Mouse (Mus musculus) liver, embryonic 14.5 days (tissue): ENCODE measurements around the gene Rnf150. TPM values are rescaled to one million over a fixed set of nuclear protein-coding genes. Genes with fewer than 3 reads are reported as not detected.

Source experiments
- ATAC-seq: fragments of 200-750 bp; cut with Nextera tagmentation; 2 replicates; pipeline ENCODE4 v1.8.0; 2017; ENCODE audit warnings: moderate number of reproducible peaks, mild to moderate bottlenecking, moderate library complexity; ENCODE audit not compliant: insufficient read depth
- DNase-seq, 3 experiments: peaks; one replicate each; pipeline ENCODE4 v3.0.0-alpha.2; 2012 to 2013; ENCODE audit warnings: low read depth in 3 of 3, low spot score in 3 of 3
- H3K27ac ChIP-seq: fragments of 300-500 bp; sonication (generic); 2 replicates; pipeline ENCODE4 v1.5.1; 2014; ENCODE audit warnings: moderate library complexity, mild to moderate bottlenecking, control low read depth, inconsistent platforms
- H3K27me3 ChIP-seq: fragments of 300-500 bp; sonication (generic); 2 replicates; pipeline ENCODE4 v1.6.1; 2014; ENCODE audit warnings: mild to moderate bottlenecking, low read length, moderate library complexity; ENCODE audit not compliant: control insufficient read depth, insufficient read depth
- H3K36me3 ChIP-seq: fragments of 300-500 bp; sonication (generic); replicated peaks from 2 replicates; pipeline ENCODE4 v1.6.1; 2014; ENCODE audit warnings: low read depth; ENCODE audit not compliant: control insufficient read depth, insufficient read depth
- H3K4me1 ChIP-seq, 2 experiments: fragments of 200-500 bp in 1 of 2; fragments of 300-500 bp in 1 of 2; sonication (generic) in 1 of 2; replicated peaks; 2 replicates each; pipeline ENCODE4 v1.6.1; 2012 to 2014; ENCODE audit warnings: antibody characterized with exemption in 1 of 2, inconsistent platforms in 1 of 2, low read length in 1 of 2; ENCODE audit not compliant: control insufficient read depth in 2 of 2, insufficient read depth in 2 of 2
- H3K4me2 ChIP-seq: fragments of 300-500 bp; sonication (generic); 2 replicates; pipeline ENCODE4 v1.6.1; 2014; ENCODE audit warnings: low read depth, mild to moderate bottlenecking, control low read depth, moderate library complexity
- H3K4me3 ChIP-seq, 2 experiments: fragments of 200-500 bp in 1 of 2; fragments of 300-500 bp in 1 of 2; sonication (generic) in 1 of 2; 2 replicates each; pipeline ENCODE4 v1.5.1; 2012 to 2014; ENCODE audit warnings: low read depth in 2 of 2, low read length in 2 of 2, mild to moderate bottlenecking in 2 of 2, control low read depth in 1 of 2, inconsistent platforms in 1 of 2, moderate library complexity in 1 of 2; ENCODE audit not compliant: insufficient read depth in 1 of 2
- H3K9ac ChIP-seq: fragments of 300-500 bp; sonication (generic); replicated peaks from 2 replicates; pipeline ENCODE4 v1.6.1; 2014; ENCODE audit warnings: mild to moderate bottlenecking, control low read depth, moderate library complexity
- H3K9me3 ChIP-seq: fragments of 300-500 bp; sonication (generic); 2 replicates; pipeline ENCODE4 v1.6.1; 2016; ENCODE audit warnings: low read length, mixed read lengths; ENCODE audit not compliant: control insufficient read depth
- CTCF ChIP-seq: IDR thresholded peaks from 2 replicates; pipeline ENCODE4 v1.5.1; 2016; ENCODE audit warnings: antibody characterized with exemption, low read depth, control low read depth
- EP300 ChIP-seq: IDR thresholded peaks from 2 replicates; pipeline ENCODE4 v1.6.1; 2016; ENCODE audit warnings: antibody characterized with exemption, low read depth
- WGBS: fragments of 180-500 bp; shearing (Covaris S2); extraction: QIAGEN DNeasy Blood & Tissue Kit; methylation state at CpG from one replicate; pipeline ENCODE4 v1.1.7; 2014; ENCODE audit not compliant: insufficient replicate concordance; 5-methylcytosine and 5-hydroxymethylcytosine counted together
- polyA plus RNA-seq, 2 experiments: library from polyadenylated mRNA; depleted of rRNA in 1 of 2; stranded (reverse) in 1 of 2; unstranded in 1 of 2; fragments of >200 nt; fragmentation: Nextera tagmentation in 1 of 2; extraction: Ambion mirVana in 1 of 2; gene quantifications; 2 replicates each; pipeline versions ENCODE4 v1.2.1 to v1.2.3; 2012 to 2014

The Rnf150 gene
- polyA plus RNA-seq, 2 experiments, result 0.17 to 0.19 TPM

GRCm38 (mm10) chr8:82907271-82907670 lies 44.1 kb downstream of the Rnf150 start:
- Histone ChIP-seq H3K4me3 (no peak overlapping the region), H3K9ac (no peak overlapping the region), H3K27ac (no peak overlapping the region), H3K4me1 (no peaks in the 10 kb centered on the region), H3K27me3 (no peaks in the 10 kb centered on the region), H3K9me3 (no peaks in the 10 kb centered on the region), H3K36me3 (no peaks in the 10 kb centered on the region), H3K4me2 (no peak overlapping the region)
- DNase-seq (no peak), ATAC-seq (no peak)
- WGBS, result 61% methylated on average over 3 of the region's 3 CpGs
- TF ChIP-seq CTCF (no peak), EP300 (no peak)

- Histone ChIP-seq H3K27me3 (no peaks in the 10 kb centered on the region), H3K4me2 (no peak overlapping the region), H3K36me3 (no peaks in the 10 kb centered on the region), H3K4me1 (no peaks in the 10 kb centered on the region), H3K27ac (no peak overlapping the region), H3K9ac (no peak overlapping the region), H3K4me3 (no peak overlapping the region), H3K9me3 (no peaks in the 10 kb centered on the region)
- TF ChIP-seq CTCF, result no peak
- TF ChIP-seq EP300, result no peak
- ATAC-seq (no peak), DNase-seq (no peak)
These were observed 48.3 kb downstream of the Rnf150 start for GRCm38 (mm10) chr8:82911436-82911835.

GRCm38 (mm10) chr8:82912282-82912681 lies 49.1 kb downstream of the Rnf150 start:
- ATAC-seq (no peak), DNase-seq (no peak)
- H3K27ac ChIP-seq, result no peak overlapping the region
- 59% methylated on average over 4 of the region's 4 CpGs for WGBS
- no peak overlapping the region for H3K9ac ChIP-seq
- no peaks in the 10 kb centered on the region for H3K27me3 ChIP-seq
- H3K36me3 ChIP-seq, result no peaks in the 10 kb centered on the region
- H3K9me3 ChIP-seq, result no peaks in the 10 kb centered on the region
- 0 out of 4 replicates have a peak, but pooled peaks cover 0 to 2% of the 10 kb centered on the region in 2 experiments for H3K4me1 ChIP-seq
- TF ChIP-seq CTCF (no peak), EP300 (no peak)
- H3K4me3 ChIP-seq, result no peak overlapping the region
- H3K4me2 ChIP-seq, result no peak overlapping the region

GRCm38 (mm10) chr8:82914543-82914942 lies 51.4 kb downstream of the Rnf150 start:
- Histone ChIP-seq H3K36me3 (no peaks in the 10 kb centered on the region), H3K27me3 (no peaks in the 10 kb centered on the region), H3K4me3 (no peak overlapping the region), H3K4me1 (0 out of 4 replicates have a peak, but pooled peaks cover 0 to 2% of the 10 kb centered on the region in 2 experiments), H3K27ac (no peak overlapping the region), H3K9me3 (no peaks in the 10 kb centered on the region), H3K9ac (no peak overlapping the region), H3K4me2 (no peak overlapping the region)
- WGBS, result 66% methylated on average over 3 of the region's 3 CpGs
- DNase-seq, result no peak
- ATAC-seq, result no peak
- TF ChIP-seq EP300 (no peak), CTCF (no peak)

- Histone ChIP-seq H3K4me3 (no peak overlapping the region), H3K36me3 (no peaks in the 10 kb centered on the region), H3K9me3 (no peaks in the 10 kb centered on the region), H3K4me1 (0 out of 4 replicates have a peak, but pooled peaks cover 0 to 2% of the 10 kb centered on the region in 2 experiments), H3K27ac (no peak overlapping the region), H3K4me2 (no peak overlapping the region), H3K9ac (no peak overlapping the region), H3K27me3 (no peaks in the 10 kb centered on the region)
- TF ChIP-seq EP300 (no peak), CTCF (no peak)
- DNase-seq (no peak), ATAC-seq (no peak)
- WGBS, result 2% methylated on average over 1 of the region's 1 CpGs
These were observed 53.8 kb downstream of the Rnf150 start for GRCm38 (mm10) chr8:82916851-82917539.
